Mouse (Mus musculus) forebrain, embryonic 15.5 days (tissue): ENCODE data around the gene Teddm2. TPM values are rescaled to one million over a fixed set of nuclear protein-coding genes. Genes with fewer than 3 reads are reported as not detected.

Experiments used
- ATAC-seq: fragments of 200-750 bp; cut with Nextera tagmentation; replicated peaks from 2 replicates; pipeline ENCODE4 v1.8.0; 2017; ENCODE audit warnings: mild to moderate bottlenecking, moderate TSS enrichment, moderate library complexity
- H3K27ac ChIP-seq: fragments of 300-500 bp; sonication (generic); replicated peaks from 2 replicates; pipeline ENCODE4 v1.5.1; 2015; ENCODE audit warnings: mild to moderate bottlenecking, inconsistent platforms
- H3K27me3 ChIP-seq: fragments of 300-500 bp; sonication (generic); 2 replicates; pipeline ENCODE4 v1.6.1; 2015; ENCODE audit warnings: inconsistent platforms
- H3K36me3 ChIP-seq: fragments of 300-500 bp; sonication (generic); 2 replicates; pipeline ENCODE4 v1.6.1; 2015; ENCODE audit warnings: mild to moderate bottlenecking, inconsistent platforms
- H3K4me1 ChIP-seq: fragments of 300-500 bp; sonication (generic); 2 replicates; pipeline ENCODE4 v1.6.1; 2015; ENCODE audit warnings: inconsistent platforms
- H3K4me2 ChIP-seq: fragments of 300-500 bp; sonication (generic); replicated peaks from 2 replicates; pipeline ENCODE4 v1.6.1; 2015; ENCODE audit warnings: mild to moderate bottlenecking, inconsistent platforms
- H3K4me3 ChIP-seq: fragments of 300-500 bp; sonication (generic); 2 replicates; pipeline ENCODE4 v1.5.1; 2015; ENCODE audit warnings: mild to moderate bottlenecking, inconsistent platforms
- H3K9ac ChIP-seq: fragments of 300-500 bp; sonication (generic); replicated peaks from 2 replicates; pipeline ENCODE4 v1.6.1; 2015; ENCODE audit warnings: mild to moderate bottlenecking, inconsistent platforms
- H3K9me3 ChIP-seq: fragments of 300-500 bp; sonication (generic); 2 replicates; pipeline ENCODE4 v1.6.1; 2016; ENCODE audit warnings: inconsistent platforms
- WGBS: fragments of 180-500 bp; shearing (Covaris S2); methylation state at CpG from one replicate; pipeline ENCODE4 v1.1.7; 2015; ENCODE audit warnings: mixed read lengths; 5-methylcytosine and 5-hydroxymethylcytosine counted together
- polyA plus RNA-seq: library from polyadenylated mRNA; unstranded; fragments of >200 nt; fragmentation: Nextera tagmentation; extraction: Ambion mirVana; gene quantifications from 2 replicates; pipeline ENCODE4 v1.2.1, GENCODE M21; 2015

Gene Teddm2
- polyA plus RNA-seq: 2.2 and 2.5 TPM in 2 replicates

DNA sequence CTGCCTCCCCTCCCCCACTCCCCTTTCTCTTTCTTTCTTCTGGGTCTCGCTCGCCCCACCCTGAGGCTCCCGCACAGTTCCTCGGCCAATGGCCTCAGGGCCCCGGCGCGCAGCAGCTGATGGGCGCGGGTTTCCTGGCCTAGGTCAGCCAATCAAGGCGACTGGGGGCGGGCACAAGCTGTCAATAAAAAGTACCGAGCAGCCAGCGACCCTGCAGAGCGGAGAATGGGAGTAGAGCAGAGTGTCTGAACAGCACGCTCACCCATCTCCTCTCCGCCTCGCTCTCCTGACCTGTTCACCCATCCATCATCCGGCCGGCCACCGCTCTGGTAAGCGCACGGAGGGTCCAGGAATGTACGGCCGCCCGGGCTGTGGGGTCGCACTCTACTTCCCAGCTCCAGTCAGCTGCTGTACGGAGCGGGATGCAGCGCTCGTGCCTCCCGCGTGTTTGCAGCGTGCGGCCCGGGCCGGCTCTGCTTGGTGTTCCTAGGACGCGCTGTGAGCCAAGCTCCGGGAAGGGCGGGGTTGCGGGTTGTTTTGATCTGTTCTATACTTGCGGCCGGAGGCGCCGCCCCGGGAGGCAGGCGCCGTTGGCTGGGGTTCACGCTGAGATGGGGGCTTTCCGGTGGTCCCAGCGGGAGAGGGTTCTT, at the start of gene Teddm2, which contains the start of gene Glul:
Gene Teddm2 (minus strand): TSS at position 498 of the 650 bp plus-strand sequence.
Gene Glul (plus strand): TSS at position 214 of the 650 bp plus-strand sequence.
- H3K27ac ChIP-seq: peak within 1 kb of the TSS; percentile 99
- H3K4me1 ChIP-seq: peaks cover 41% of the 10 kb centered on the region
- peak within 1 kb of the TSS; percentile 95 for H3K9ac ChIP-seq
- H3K4me3 ChIP-seq: peak within 1 kb of the TSS; percentile 96
- H3K27me3 ChIP-seq: no peaks in the 10 kb centered on the region
- H3K36me3 ChIP-seq: peaks cover 19% of the 10 kb centered on the region
- ATAC-seq: peak; percentile 97
- WGBS: under 1% methylated on average over 51 of the region's 51 CpGs
- no peaks in the 10 kb centered on the region for H3K9me3 ChIP-seq
- H3K4me2 ChIP-seq: peak within 1 kb of the TSS; percentile 59

DNA sequence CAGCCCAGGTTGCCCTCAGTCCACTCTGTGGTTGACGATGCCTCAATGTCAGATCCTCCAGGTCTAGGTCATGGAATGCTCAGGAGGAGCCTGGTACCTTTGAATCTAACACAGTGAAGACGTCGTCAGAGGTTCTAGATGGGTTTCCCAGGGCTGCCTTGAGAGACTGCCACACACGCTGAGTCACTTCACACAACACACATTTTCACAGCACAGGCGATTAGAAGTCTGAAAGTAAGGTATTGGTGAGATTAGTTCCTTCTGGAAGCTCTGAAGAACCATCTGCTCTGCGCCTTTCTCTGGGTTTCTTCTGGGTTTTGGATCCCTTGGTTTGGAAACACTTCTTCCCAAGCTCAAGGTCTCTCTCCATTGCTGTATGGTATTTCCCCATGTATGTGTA, 47.8 kb upstream of the Teddm2 start:
- H3K4me1 ChIP-seq: no peaks in the 10 kb centered on the region
- H3K9ac ChIP-seq: no peak overlapping the region
- no peaks in the 10 kb centered on the region for H3K27me3 ChIP-seq
- no peak overlapping the region for H3K4me2 ChIP-seq
- no peak for ATAC-seq
- no peaks in the 10 kb centered on the region for H3K9me3 ChIP-seq
- H3K27ac ChIP-seq: no peak overlapping the region
- WGBS: 95% methylated on average over 6 of the region's 6 CpGs
- H3K36me3 ChIP-seq: no peaks in the 10 kb centered on the region
- no peak overlapping the region for H3K4me3 ChIP-seq

DNA sequence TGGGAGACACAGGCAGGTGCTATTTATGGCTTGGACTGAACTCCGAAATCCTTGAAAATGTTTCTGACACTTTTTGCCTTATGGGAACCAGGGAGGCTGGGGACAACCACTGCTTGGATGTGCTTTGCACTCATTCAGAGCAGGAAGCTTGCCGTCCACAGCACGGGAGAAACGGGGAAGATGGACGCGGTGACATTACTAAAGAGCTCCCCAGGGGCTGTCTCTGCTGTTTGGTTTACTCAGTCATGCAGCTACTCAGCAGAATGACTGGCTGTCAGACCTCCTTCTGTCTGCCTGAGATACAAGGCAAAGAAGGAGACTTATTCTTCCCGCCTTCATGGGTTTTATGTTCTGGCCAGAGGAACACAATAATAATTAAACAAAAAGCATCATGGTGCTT, 46.9 kb upstream of the Teddm2 start:
- no peak for ATAC-seq
- Histone ChIP-seq H3K36me3 (no peaks in the 10 kb centered on the region), H3K4me3 (no peak overlapping the region), H3K27me3 (no peaks in the 10 kb centered on the region), H3K4me2 (no peak overlapping the region), H3K9ac (no peak overlapping the region), H3K9me3 (no peaks in the 10 kb centered on the region), H3K4me1 (no peaks in the 10 kb centered on the region), H3K27ac (no peak overlapping the region)
- 37% methylated on average over 7 of the region's 7 CpGs for WGBS

DNA sequence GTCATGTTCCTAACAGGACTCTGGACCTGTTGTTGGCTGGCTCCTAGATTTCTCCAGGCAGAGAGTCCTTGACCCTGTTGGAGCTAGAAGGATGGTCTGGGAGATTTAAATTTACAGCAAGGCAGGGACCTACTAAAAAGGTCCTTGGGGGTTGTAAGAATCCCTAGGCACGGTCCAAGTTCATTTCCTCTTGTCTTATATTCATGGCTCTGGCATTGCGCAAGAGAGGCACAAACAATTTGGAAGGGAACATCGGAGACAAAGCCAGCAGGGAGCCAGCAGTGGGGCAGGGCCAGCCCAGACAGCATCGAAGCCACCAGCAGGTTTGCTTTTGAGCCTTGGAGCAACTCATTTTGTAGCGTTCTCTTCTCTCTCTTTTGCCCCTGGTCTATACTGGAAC, 45.2 kb upstream of the Teddm2 start:
- Histone ChIP-seq H3K4me1 (no peaks in the 10 kb centered on the region), H3K4me3 (no peak overlapping the region), H3K9ac (no peak overlapping the region), H3K27me3 (no peaks in the 10 kb centered on the region), H3K27ac (no peak overlapping the region), H3K36me3 (no peaks in the 10 kb centered on the region), H3K9me3 (no peaks in the 10 kb centered on the region), H3K4me2 (no peak overlapping the region)
- WGBS: 79% methylated on average over 5 of the region's 5 CpGs
- no peak for ATAC-seq

DNA sequence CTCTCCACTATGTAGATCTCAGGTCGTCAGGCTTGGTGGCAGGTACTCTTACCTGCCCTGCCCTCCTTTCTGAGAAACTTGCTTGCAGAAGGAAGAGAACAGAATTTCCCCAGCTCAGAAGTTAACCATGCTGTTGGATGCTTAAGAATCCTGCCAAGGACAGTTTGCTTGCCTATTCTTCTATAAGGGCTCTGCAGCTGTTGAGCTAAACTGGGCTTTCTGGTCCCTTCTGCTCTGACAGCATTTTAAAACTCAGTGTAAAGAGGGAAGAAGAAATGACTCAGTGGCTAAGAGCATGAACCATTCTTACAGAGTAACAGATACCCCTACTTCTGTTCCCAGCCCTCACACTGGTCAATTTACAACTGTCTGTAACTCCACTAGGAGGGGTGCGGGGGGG, 41.0 kb upstream of the Teddm2 start:
- Histone ChIP-seq H3K36me3 (no peaks in the 10 kb centered on the region), H3K9me3 (no peaks in the 10 kb centered on the region), H3K4me1 (no peaks in the 10 kb centered on the region), H3K4me2 (no peak overlapping the region), H3K9ac (no peak overlapping the region), H3K27me3 (no peaks in the 10 kb centered on the region), H3K27ac (no peak overlapping the region), H3K4me3 (no peak overlapping the region)
- 89% methylated on average over 2 of the region's 2 CpGs for WGBS
- no peak for ATAC-seq

DNA sequence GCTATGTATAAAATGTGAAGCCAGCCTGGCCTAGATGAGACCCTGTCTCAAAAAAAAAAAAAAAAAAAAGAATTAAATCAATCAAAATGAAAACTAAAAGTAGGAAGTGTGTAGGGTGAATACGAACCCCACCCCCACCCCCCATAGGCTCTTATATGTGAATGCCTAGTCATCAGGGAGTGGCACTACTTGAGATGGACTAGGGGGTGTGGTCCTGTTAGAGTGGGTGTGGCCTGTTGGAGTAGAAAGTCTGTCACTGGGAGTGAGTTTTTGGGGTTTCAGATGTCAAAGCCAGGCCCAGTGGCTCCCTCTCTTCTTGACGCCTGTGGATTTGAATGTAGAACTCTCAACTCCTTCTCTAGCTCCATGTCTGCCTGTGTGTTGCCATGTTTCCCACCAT, 37.0 kb upstream of the Teddm2 start:
- H3K4me3 ChIP-seq: no peak overlapping the region
- no peak overlapping the region for H3K9ac ChIP-seq
- peaks cover 2% of the 10 kb centered on the region; the same call in 1 of the 2 replicates for H3K4me1 ChIP-seq
- H3K27ac ChIP-seq: no peak overlapping the region
- no peak for ATAC-seq
- no peaks in the 10 kb centered on the region for H3K27me3 ChIP-seq
- no peak overlapping the region for H3K4me2 ChIP-seq
- WGBS: 83% methylated on average over 2 of the region's 2 CpGs
- no peaks in the 10 kb centered on the region for H3K9me3 ChIP-seq
- no peaks in the 10 kb centered on the region for H3K36me3 ChIP-seq

DNA sequence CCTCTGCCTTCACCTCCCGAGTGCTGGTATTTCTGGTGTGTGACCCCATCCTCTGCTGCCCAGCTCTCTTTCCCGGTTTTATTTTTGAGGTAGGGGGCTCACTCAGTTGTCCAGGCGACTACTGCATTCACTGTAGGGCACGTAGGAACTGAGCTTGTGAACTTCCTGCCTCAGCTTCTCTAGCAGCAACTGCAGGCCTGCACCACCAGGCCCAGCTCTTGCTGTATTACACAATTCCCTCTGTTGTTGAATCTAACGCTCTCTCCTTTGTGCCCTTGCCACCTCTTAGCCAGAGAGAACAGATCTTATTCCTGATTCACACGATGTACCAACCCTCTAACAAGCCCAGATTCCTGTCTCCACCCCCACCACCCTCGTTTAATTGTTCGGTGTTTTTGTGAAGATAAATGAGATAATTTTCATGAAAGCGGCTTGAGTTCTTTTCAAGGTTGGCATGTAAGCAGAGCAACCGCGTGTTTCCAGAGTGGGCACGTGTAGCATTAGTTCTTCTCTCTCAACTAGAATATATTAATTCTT, 35.9 kb upstream of the Teddm2 start:
- no peak overlapping the region for H3K27ac ChIP-seq
- ATAC-seq: no peak; the same call in 1 of the 2 replicates
- H3K4me3 ChIP-seq: no peak overlapping the region
- H3K27me3 ChIP-seq: no peaks in the 10 kb centered on the region
- no peaks in the 10 kb centered on the region for H3K9me3 ChIP-seq
- H3K36me3 ChIP-seq: no peaks in the 10 kb centered on the region
- WGBS: 41% methylated on average over 12 of the region's 12 CpGs
- no peak overlapping the region for H3K9ac ChIP-seq
- H3K4me1 ChIP-seq: peaks cover 2% of the 10 kb centered on the region; the same call in 1 of the 2 replicates
- H3K4me2 ChIP-seq: no peak overlapping the region

DNA sequence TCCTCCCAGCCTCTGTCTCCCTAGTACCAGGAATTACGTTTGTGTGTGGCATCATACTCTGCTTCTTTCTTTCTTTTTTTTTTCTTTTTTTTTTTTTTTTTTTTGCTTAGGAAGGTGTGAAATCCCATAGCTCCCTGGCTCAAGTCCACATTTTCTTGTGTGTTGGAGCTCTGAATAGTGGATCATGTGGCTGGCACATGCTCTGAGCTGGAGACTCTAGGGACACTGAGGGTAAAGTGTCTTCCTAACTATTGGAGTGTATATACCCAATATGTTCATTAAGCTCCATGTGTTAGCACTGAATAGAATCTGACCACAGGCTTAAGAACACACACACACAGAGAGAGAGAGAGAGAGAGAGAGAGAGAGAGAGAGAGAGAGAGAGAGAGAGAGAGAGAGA, 33.7 kb upstream of the Teddm2 start:
- no peak overlapping the region for H3K4me3 ChIP-seq
- H3K27me3 ChIP-seq: no peaks in the 10 kb centered on the region
- H3K36me3 ChIP-seq: no peaks in the 10 kb centered on the region
- H3K9ac ChIP-seq: no peak overlapping the region
- H3K4me1 ChIP-seq: peaks cover 2% of the 10 kb centered on the region; the same call in 1 of the 2 replicates
- no peaks in the 10 kb centered on the region for H3K9me3 ChIP-seq
- no peak overlapping the region for H3K4me2 ChIP-seq
- ATAC-seq: no peak
- H3K27ac ChIP-seq: no peak overlapping the region
- WGBS: 85% methylated on average over 1 of the region's 1 CpGs

DNA sequence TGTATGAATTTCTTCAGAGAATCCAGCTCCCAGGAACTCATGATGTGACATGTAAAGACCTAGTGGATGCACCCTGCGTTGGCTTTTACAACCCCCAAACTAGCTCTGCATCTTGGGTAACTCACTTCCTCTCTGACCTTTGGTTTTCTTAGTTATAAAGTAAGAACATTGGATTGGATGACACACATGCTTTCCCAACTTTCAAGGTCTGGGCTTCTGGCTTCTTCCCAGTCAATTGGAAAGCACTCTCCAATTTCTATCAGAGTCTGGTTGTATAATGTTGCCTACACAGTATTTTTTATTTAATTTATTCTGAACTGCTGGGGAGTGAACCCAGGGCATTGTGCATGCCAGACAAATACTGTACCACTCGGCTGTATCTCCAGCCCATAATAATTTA, 30.4 kb upstream of the Teddm2 start:
- no peaks in the 10 kb centered on the region for H3K36me3 ChIP-seq
- H3K4me3 ChIP-seq: no peak overlapping the region
- no peaks in the 10 kb centered on the region for H3K4me1 ChIP-seq
- no peak for ATAC-seq
- H3K27me3 ChIP-seq: no peaks in the 10 kb centered on the region
- no peaks in the 10 kb centered on the region for H3K9me3 ChIP-seq
- H3K4me2 ChIP-seq: no peak overlapping the region
- H3K27ac ChIP-seq: no peak overlapping the region
- H3K9ac ChIP-seq: no peak overlapping the region
- WGBS: 83% methylated on average over 2 of the region's 2 CpGs

DNA sequence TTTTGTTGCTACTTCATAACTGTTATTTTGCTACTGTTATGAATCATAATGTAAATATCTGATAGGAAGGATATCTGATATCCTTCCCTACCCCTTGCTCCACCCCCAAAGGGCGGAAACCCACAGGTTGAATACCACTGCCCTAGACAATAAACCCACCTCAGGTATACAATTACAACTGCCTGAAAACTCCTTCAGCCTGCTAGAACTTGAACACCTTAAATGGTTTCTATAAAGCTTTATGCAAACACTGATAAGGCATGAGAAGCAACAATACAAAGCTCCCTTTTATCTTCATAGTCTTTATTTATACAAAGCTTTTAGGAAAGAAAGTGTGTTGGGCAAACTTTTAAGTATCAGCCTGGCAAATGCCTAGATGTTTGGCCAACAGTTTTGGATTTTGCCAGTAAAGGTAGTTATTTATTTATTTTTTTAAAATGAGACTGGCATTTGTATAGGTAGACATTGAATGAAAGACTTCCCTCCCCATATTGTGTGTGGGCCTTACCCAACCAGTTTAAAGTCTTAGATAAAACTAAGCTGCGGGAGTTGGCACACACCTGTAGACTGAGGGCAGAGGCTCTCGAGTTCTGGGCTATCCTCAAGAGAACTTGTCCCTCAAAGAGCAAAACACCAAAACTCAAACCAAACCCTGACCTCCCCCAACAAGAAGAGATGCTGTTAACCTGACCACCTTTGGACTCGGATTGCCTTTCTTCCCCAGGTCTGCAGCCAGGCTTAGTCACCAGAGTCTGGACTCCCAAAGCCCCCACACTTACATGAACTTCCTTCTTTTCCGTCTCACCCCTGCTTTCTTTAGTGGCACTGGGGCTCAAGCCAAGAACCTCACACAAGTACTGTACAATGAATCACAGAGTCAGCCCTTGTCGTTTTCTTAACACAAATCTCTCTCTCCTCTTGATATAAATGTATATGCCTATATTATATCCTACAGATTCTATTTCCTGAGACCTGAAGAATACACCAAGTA, 24.7 kb upstream of the Teddm2 start:
- Histone ChIP-seq H3K9me3 (no peaks in the 10 kb centered on the region), H3K9ac (no peak overlapping the region), H3K27me3 (no peaks in the 10 kb centered on the region), H3K36me3 (no peaks in the 10 kb centered on the region), H3K27ac (no peak overlapping the region), H3K4me1 (no peaks in the 10 kb centered on the region), H3K4me2 (no peak overlapping the region), H3K4me3 (no peak overlapping the region)
- WGBS: 84% methylated on average over 6 of the region's 6 CpGs
- ATAC-seq: no peak

DNA sequence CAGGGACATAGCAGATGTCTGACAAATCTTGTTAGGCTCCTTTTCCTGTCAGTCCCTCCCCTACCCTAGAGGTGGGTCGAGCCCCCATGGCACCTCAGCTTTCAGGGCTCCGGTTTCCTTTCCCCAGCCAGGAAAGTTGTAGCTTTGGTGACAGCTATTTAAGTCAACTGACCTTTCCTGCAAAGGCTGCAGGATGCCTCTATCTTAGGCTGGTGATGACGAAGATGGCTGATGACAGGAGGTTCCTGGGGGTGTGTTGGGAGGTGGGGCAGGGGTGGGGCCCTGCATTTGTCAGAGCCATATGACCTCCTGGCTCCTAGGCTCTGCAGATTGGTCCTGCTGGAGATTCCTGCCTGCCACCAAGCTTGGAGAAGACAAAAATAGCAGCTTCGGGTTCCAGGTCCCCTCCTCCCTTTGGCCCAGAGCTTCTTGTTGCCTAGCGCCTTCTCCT, 22.6 kb upstream of the Teddm2 start:
- 68% methylated on average over 5 of the region's 5 CpGs for WGBS
- H3K4me3 ChIP-seq: no peak overlapping the region
- H3K27ac ChIP-seq: no peak overlapping the region
- H3K4me2 ChIP-seq: no peak overlapping the region
- H3K4me1 ChIP-seq: no peaks in the 10 kb centered on the region
- H3K9me3 ChIP-seq: no peaks in the 10 kb centered on the region
- H3K27me3 ChIP-seq: no peaks in the 10 kb centered on the region
- H3K9ac ChIP-seq: no peak overlapping the region
- no peak for ATAC-seq
- no peaks in the 10 kb centered on the region for H3K36me3 ChIP-seq

DNA sequence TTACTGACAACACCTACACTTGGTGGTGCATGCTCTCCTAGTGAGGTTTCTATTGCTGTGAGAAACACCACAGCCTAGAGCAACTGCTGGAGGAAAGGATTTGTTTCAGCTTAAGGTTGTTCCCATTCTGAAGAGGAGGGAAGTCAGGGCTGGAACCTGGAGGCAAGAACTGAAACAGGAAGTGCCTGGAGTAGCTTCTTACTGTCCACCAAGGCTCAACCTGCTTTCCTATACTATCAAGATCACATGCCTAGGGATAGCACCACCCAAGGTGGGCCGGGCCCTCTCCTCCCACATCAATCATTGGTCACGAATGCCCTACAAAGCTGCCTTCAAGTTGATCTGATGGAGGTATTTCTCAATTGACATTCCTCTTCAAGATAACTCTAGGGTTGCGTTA, 21.6 kb upstream of the Teddm2 start:
- Histone ChIP-seq H3K36me3 (no peaks in the 10 kb centered on the region), H3K27ac (no peak overlapping the region), H3K4me2 (no peak overlapping the region), H3K4me1 (no peaks in the 10 kb centered on the region), H3K4me3 (no peak overlapping the region), H3K9ac (no peak overlapping the region), H3K9me3 (no peaks in the 10 kb centered on the region), H3K27me3 (no peaks in the 10 kb centered on the region)
- WGBS: 91% methylated on average over 3 of the region's 3 CpGs
- ATAC-seq: no peak
